Mouse (Mus musculus) myocyte (in vitro differentiated cells): ENCODE data around the gene Smco3. TPM values are rescaled to one million over a fixed set of nuclear protein-coding genes. Genes with fewer than 3 reads are reported as not detected.

Source experiments
- H3K27me3 ChIP-seq: one replicate; pipeline ENCODE4 v1.6.1; 2011; ENCODE audit not compliant: control insufficient read depth, insufficient read depth, insufficient read length
- H3K36me3 ChIP-seq: one replicate; pipeline ENCODE4 v1.6.1; 2011; ENCODE audit not compliant: control insufficient read depth, insufficient read depth
- H3K4me2 ChIP-seq: one replicate; pipeline ENCODE4 v1.6.1; 2011; ENCODE audit warnings: low read depth, control low read depth
- H3K4me3 ChIP-seq: one replicate; pipeline ENCODE4 v1.5.1; 2011; ENCODE audit warnings: mild to moderate bottlenecking, control low read depth, moderate library complexity
- H3K79me2 ChIP-seq: one replicate; pipeline ENCODE4 v1.6.1; 2011; ENCODE audit not compliant: control insufficient read depth, insufficient read depth
- H3ac ChIP-seq: one replicate; pipeline ENCODE4 v1.6.1; 2011; ENCODE audit not compliant: control insufficient read depth, insufficient read length
- CEBPB ChIP-seq: IDR thresholded peaks from 2 replicates; pipeline ENCODE4 v1.6.1; 2011; ENCODE audit warnings: mild to moderate bottlenecking, moderate library complexity; ENCODE audit not compliant: poor library complexity, insufficient read depth, severe bottlenecking
- E2F4 ChIP-seq: IDR thresholded peaks from one replicate; pipeline ENCODE4 v1.6.1; 2011; ENCODE audit warnings: mild to moderate bottlenecking, control low read depth, moderate library complexity; ENCODE audit not compliant: insufficient read depth
- MAX ChIP-seq: IDR thresholded peaks from one replicate; pipeline ENCODE4 v1.6.1; 2011; ENCODE audit warnings: low read depth, mild to moderate bottlenecking, control low read depth
- MYOD1 ChIP-seq, 3 experiments: IDR thresholded peaks; one replicate each; pipeline ENCODE4 v1.6.1; 2011; ENCODE audit warnings: control low read depth in 2 of 3, low read depth in 2 of 3, mild to moderate bottlenecking in 2 of 3, moderate library complexity in 1 of 3; ENCODE audit not compliant: insufficient read length in 2 of 3, control insufficient read depth in 1 of 3
- MYOG ChIP-seq, 3 experiments: IDR thresholded peaks; one replicate each; pipeline ENCODE4 v1.6.1; 2011; ENCODE audit warnings: control low read depth in 2 of 3, low read depth in 2 of 3, mild to moderate bottlenecking in 2 of 3; ENCODE audit not compliant: insufficient read length in 2 of 3, control insufficient read depth in 1 of 3, insufficient read depth in 1 of 3
- POLR2A ChIP-seq: IDR thresholded peaks from one replicate; pipeline ENCODE4 v1.6.1; 2011; ENCODE audit warnings: low read depth, mild to moderate bottlenecking, control low read depth, moderate library complexity; ENCODE audit not compliant: insufficient read length
- POLR2AphosphoS2 ChIP-seq: IDR thresholded peaks from one replicate; pipeline ENCODE4 v1.6.1; 2011; ENCODE audit warnings: low read depth, control low read depth; ENCODE audit not compliant: insufficient read length
- REST ChIP-seq: IDR thresholded peaks from one replicate; pipeline ENCODE4 v1.6.1; 2011; ENCODE audit warnings: mild to moderate bottlenecking, control low read depth, moderate library complexity; ENCODE audit not compliant: insufficient read depth, insufficient read length
- SRF ChIP-seq: IDR thresholded peaks from one replicate; pipeline ENCODE4 v1.6.1; 2011; ENCODE audit warnings: low read depth; ENCODE audit not compliant: control insufficient read depth, insufficient read length
- TCF12 ChIP-seq: IDR thresholded peaks from one replicate; pipeline ENCODE4 v1.6.1; 2011; ENCODE audit warnings: mild to moderate bottlenecking, control low read depth; ENCODE audit not compliant: poor library complexity, insufficient read depth, severe bottlenecking
- TCF3 ChIP-seq: IDR thresholded peaks from one replicate; pipeline ENCODE4 v1.6.1; 2011; ENCODE audit warnings: low read depth, control low read depth; ENCODE audit not compliant: insufficient read length
- USF1 ChIP-seq: IDR thresholded peaks from one replicate; pipeline ENCODE4 v1.6.1; 2011; ENCODE audit warnings: low read depth, mild to moderate bottlenecking, control low read depth, moderate library complexity
- polyA plus RNA-seq: library from polyadenylated mRNA; unstranded; fragments of >200 nt; fragmentation: generic; extraction: Trizol; gene quantifications from one replicate; pipeline ENCODE4 v1.2.1, GENCODE M21; 2012; ENCODE audit warnings: missing spikeins

Smco3 gene
- polyA plus RNA-seq, 1 experiment = 0.12 TPM

DNA sequence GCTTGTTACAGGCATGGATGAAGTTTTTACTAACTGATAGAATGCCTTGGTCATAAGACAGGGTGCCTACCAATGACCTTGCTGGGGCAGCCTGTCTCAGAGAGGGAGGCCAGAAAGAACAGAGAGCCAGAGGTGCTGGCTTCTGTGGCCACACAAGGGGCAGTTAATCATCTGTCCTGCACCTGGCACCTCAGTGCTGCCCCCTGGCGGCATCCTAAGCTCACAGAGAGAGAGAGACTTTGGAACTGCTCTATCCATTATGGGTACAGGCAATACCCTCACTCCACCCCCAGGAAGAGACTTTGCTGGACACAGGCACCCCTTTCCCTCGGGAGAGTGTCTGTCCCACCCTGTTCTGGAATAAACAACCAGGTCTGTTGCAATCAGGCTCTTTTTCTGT lies 12.5 kb upstream of the Smco3 start:
- H3K27me3 ChIP-seq = no peaks in the 10 kb centered on the region
- no peak overlapping the region for H3ac ChIP-seq
- H3K4me2 ChIP-seq = no peak overlapping the region
- no peak overlapping the region for H3K4me3 ChIP-seq
- no peaks in the 10 kb centered on the region for H3K79me2 ChIP-seq
- TF ChIP-seq REST (no peak), MYOD1 (IDR thresholded peaks at IDR 0.05; ENCODE audit: control insufficient read depth in 1 of 3, insufficient read length in 2 of 3, low read depth in 2 of 3) (peak in 1 of 3 experiments; percentile 16), USF1 (no peak), CEBPB (no peak), MYOG (IDR thresholded peaks at IDR 0.05; ENCODE audit: control insufficient read depth in 1 of 3, insufficient read depth in 1 of 3, insufficient read length in 2 of 3, low read depth in 2 of 3) (no peak)
- no peaks in the 10 kb centered on the region for H3K36me3 ChIP-seq

GRCm38 (mm10) chr6:136847267-136847666 lies 12.0 kb upstream of the Smco3 start:
- no peak for TF ChIP-seq TCF12
- no peak for TF ChIP-seq SRF
- no peak for TF ChIP-seq E2F4
- no peak for TF ChIP-seq POLR2A
- no peak for TF ChIP-seq MAX
- TF ChIP-seq USF1 = no peak

GRCm38 (mm10) chr6:136845706-136846480 lies 10.6 kb upstream of the Smco3 start:
- Histone ChIP-seq H3K4me3 (no peak overlapping the region), H3ac (no peak overlapping the region), H3K27me3 (no peaks in the 10 kb centered on the region), H3K4me2 (no peak overlapping the region), H3K79me2 (no peaks in the 10 kb centered on the region), H3K36me3 (no peaks in the 10 kb centered on the region)
- no peak for TF ChIP-seq TCF12
- no peak for TF ChIP-seq TCF3
- no peak for TF ChIP-seq CEBPB
- no peak for TF ChIP-seq POLR2AphosphoS2
- TF ChIP-seq MYOG (IDR thresholded peaks at IDR 0.05; ENCODE audit: control insufficient read depth in 1 of 3, insufficient read depth in 1 of 3, insufficient read length in 2 of 3, low read depth in 2 of 3) = no peak
- no peak for TF ChIP-seq USF1
- no peak for TF ChIP-seq REST
- TF ChIP-seq E2F4 = no peak
- TF ChIP-seq POLR2A = no peak
- no peak for TF ChIP-seq SRF
- TF ChIP-seq MAX = no peak
- TF ChIP-seq MYOD1 (IDR thresholded peaks at IDR 0.05; ENCODE audit: control insufficient read depth in 1 of 3, insufficient read length in 2 of 3, low read depth in 2 of 3) = no peak

More at GRCm38 (mm10) chr6:136847267-136847666, 12.0 kb upstream of the Smco3 start:
- no peak overlapping the region for H3K4me3 ChIP-seq
- no peaks in the 10 kb centered on the region for H3K36me3 ChIP-seq
- H3K79me2 ChIP-seq = no peaks in the 10 kb centered on the region
- H3K4me2 ChIP-seq = no peak overlapping the region
- H3ac ChIP-seq = no peak overlapping the region
- no peaks in the 10 kb centered on the region for H3K27me3 ChIP-seq

DNA sequence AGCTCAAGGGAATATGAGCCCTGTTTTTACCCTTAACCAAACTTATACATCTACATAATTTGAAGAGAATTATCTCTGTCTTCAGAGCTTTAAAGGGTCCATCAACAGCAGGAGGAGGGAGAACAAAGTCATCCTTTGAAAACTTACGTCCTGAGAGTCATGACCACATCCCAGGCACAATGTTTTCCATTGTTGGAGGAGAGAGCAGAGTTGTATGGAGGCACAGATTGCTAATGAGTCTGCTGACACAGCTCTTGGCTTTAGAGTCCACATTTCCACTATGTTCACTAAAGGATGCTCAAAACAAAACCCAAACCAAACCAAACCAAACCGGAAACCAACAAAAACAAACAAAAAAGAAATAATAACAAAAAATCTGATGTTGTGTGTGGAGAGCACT lies 9.7 kb upstream of the Smco3 start:
- Histone ChIP-seq H3K4me2 (no peak overlapping the region), H3K36me3 (no peaks in the 10 kb centered on the region), H3K79me2 (no peaks in the 10 kb centered on the region), H3ac (no peak overlapping the region), H3K27me3 (no peaks in the 10 kb centered on the region), H3K4me3 (no peak overlapping the region)
- TF ChIP-seq USF1 (no peak), MYOG (IDR thresholded peaks at IDR 0.05; ENCODE audit: control insufficient read depth in 1 of 3, insufficient read depth in 1 of 3, insufficient read length in 2 of 3, low read depth in 2 of 3) (no peak), REST (no peak), TCF3 (no peak), E2F4 (no peak), CEBPB (no peak), SRF (no peak), POLR2A (no peak), POLR2AphosphoS2 (no peak), TCF12 (no peak), MAX (no peak), MYOD1 (IDR thresholded peaks at IDR 0.05; ENCODE audit: control insufficient read depth in 1 of 3, insufficient read length in 2 of 3, low read depth in 2 of 3) (no peak)

GRCm38 (mm10) chr6:136837323-136837722 lies 2.1 kb upstream of the Smco3 start:
- no peak for TF ChIP-seq TCF3
- TF ChIP-seq MAX = no peak
- TF ChIP-seq MYOD1 (IDR thresholded peaks at IDR 0.05; ENCODE audit: control insufficient read depth in 1 of 3, insufficient read length in 2 of 3, low read depth in 2 of 3) = no peak
- no peak for TF ChIP-seq MYOG (IDR thresholded peaks at IDR 0.05; ENCODE audit: control insufficient read depth in 1 of 3, insufficient read depth in 1 of 3, insufficient read length in 2 of 3, low read depth in 2 of 3)
- no peak for TF ChIP-seq POLR2AphosphoS2
- no peak for TF ChIP-seq CEBPB
- TF ChIP-seq E2F4 = no peak
- TF ChIP-seq SRF = no peak
- no peak for TF ChIP-seq USF1
- TF ChIP-seq TCF12 = no peak
- TF ChIP-seq POLR2A = no peak
- TF ChIP-seq REST = no peak
- Histone ChIP-seq H3K79me2 (no peaks in the 10 kb centered on the region), H3K4me3 (no peak overlapping the region), H3K36me3 (no peaks in the 10 kb centered on the region), H3K4me2 (no peak overlapping the region), H3K27me3 (no peaks in the 10 kb centered on the region), H3ac (no peak overlapping the region)
